Mouse (Mus musculus): ENCODE data around the gene Stk11. TPM values are rescaled to one million over a fixed set of nuclear protein-coding genes. Genes with fewer than 3 reads are reported as not detected.

The Stk11 gene
- total and polyA plus RNA-seq, 2 experiments from 2014 or later: 14.8 to 77.8 TPM

DNA sequence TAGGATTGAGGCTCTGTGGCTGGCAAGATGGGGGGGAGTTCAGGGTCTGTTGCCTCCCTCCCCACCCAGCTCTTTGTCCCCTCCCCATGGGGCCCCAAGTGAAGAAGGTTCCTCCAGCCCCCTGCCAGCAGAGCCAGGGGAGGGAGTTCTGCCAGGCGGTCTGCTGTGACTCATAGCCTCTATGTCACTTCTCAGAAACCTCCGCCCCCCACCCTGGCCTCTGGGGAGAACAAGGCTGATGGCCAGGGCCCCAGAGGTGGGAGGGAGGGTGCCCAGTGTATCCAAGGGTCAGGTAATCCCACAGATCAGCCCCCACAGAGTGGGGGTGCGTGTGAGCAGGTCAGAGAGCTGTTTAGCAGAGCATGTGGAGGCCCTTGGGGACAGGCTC lies 37.3 kb downstream of the Stk11 start:
- no peak for TF ChIP-seq CTCF (IDR thresholded peaks at IDR 0.05; ENCODE audit: low read depth)
- ATAC-seq: no peak
- DNase-seq: no peak
- Histone ChIP-seq H3K36me3 (ENCODE audit: insufficient read depth) (peaks cover 50% of the 10 kb centered on the region), H3K9me3 (ENCODE audit: low read length) (no peaks in the 10 kb centered on the region), H3K4me2 (ENCODE audit: low read depth) (peak overlapping the region; percentile 95), H3K27ac (ENCODE audit: low read depth, low read length) (peak overlapping the region; percentile 100), H3K4me1 (ENCODE audit: insufficient read depth) (peaks cover 18% of the 10 kb centered on the region), H3K9ac (peak overlapping the region; percentile 100), H3K27me3 (ENCODE audit: insufficient read depth, low read length) (no peaks in the 10 kb centered on the region), H3K4me3 (ENCODE audit: low read depth, low read length) (peak overlapping the region; percentile 98)
- 31% methylated on average over 3 of the region's 3 CpGs for WGBS

DNA sequence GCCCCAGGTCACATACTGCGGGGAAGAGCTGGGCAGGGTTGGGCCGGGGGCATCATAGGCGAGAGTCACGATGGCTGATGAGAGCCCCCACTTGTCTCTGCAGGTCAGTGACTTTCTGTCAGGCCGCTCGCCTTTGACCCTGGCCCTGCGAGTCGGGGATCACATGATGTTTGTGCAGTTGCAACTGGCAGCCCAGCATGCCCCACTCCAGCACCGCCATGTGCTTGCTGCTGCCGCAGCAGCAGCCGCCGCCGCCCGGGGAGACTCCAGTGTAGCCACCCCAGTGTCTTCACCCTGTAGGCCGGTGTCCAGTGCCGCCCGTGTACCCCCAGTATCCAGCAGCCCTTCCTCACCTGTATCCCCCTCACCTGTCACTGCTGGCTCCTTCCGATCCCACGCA lies 38.1 kb downstream of the Stk11 start:
- H3K27ac ChIP-seq (ENCODE audit: low read depth, low read length): peak overlapping the region; percentile 100; the same call in 1 of the 2 replicates
- ATAC-seq (no peak), DNase-seq (no peak)
- peak overlapping the region; percentile 100; the same call in 1 of the 2 replicates for H3K9ac ChIP-seq
- TF ChIP-seq CTCF (IDR thresholded peaks at IDR 0.05; ENCODE audit: low read depth): no peak
- no peaks in the 10 kb centered on the region for H3K27me3 ChIP-seq (ENCODE audit: insufficient read depth, low read length)
- H3K4me2 ChIP-seq (ENCODE audit: low read depth): peak overlapping the region; percentile 95; the same call in 1 of the 2 replicates
- peaks cover 18% of the 10 kb centered on the region for H3K4me1 ChIP-seq (ENCODE audit: insufficient read depth)
- WGBS: 90% methylated on average over 19 of the region's 19 CpGs
- H3K4me3 ChIP-seq (ENCODE audit: low read depth, low read length): no peak overlapping the region
- H3K36me3 ChIP-seq (ENCODE audit: insufficient read depth): peaks cover 50% of the 10 kb centered on the region
- H3K9me3 ChIP-seq (ENCODE audit: low read length): no peaks in the 10 kb centered on the region

DNA sequence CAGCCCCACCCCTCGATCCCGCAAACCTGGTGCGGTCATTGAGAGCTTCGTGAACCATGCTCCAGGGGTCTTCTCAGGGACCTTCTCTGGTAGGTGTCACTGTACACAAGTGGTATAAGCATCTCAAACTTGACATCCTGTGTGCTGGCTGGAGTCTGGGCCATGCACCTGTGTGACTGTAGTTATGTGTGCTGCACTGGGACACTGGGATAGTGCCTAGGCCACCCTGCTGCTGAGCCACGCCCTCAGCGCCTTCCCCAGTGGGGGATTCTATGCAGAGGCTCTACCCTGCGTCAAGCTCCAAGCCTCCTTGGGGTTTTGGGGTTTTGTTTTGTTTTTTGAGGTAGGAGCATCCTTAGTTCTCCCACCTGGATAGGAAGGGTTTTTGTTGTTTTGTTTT lies 38.8 kb downstream of the Stk11 start:
- no peak for ATAC-seq
- Histone ChIP-seq H3K9me3 (ENCODE audit: low read length) (no peaks in the 10 kb centered on the region), H3K9ac (no peak overlapping the region), H3K27ac (ENCODE audit: low read depth, low read length) (0 out of 2 replicates have a peak overlapping the region, but pooled peaks have one; percentile 1), H3K27me3 (ENCODE audit: insufficient read depth, low read length) (no peaks in the 10 kb centered on the region), H3K36me3 (ENCODE audit: insufficient read depth) (peaks cover 50% of the 10 kb centered on the region), H3K4me1 (ENCODE audit: insufficient read depth) (peaks cover 18% of the 10 kb centered on the region), H3K4me2 (ENCODE audit: low read depth) (no peak overlapping the region), H3K4me3 (ENCODE audit: low read depth, low read length) (no peak overlapping the region)
- 82% methylated on average over 7 of the region's 7 CpGs for WGBS
- TF ChIP-seq CTCF (IDR thresholded peaks at IDR 0.05; ENCODE audit: low read depth): no peak
- no peak for DNase-seq

DNA sequence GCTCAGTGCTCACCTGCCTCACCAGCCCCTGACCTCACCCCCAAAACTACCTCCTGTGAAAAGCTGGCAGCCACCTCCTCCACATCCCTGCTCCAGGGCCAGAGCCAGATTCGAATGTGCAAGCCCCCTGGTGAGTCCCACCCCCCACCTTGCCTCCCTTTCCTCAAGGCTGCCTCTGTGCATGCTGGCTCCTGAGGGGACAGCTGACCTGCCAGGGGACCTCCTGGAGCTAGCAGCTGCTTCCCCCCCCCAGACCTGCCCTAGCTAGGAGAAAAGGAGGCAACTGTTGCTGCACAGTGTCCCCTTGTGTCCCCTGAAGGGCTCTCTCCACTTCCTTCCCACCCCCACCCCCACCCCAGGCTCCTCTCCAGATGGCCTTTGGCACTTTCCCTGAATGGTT lies 39.7 kb downstream of the Stk11 start:
- Histone ChIP-seq H3K27ac (ENCODE audit: low read depth, low read length) (peak overlapping the region; percentile 9; the same call in 1 of the 2 replicates), H3K9ac (no peak overlapping the region), H3K27me3 (ENCODE audit: insufficient read depth, low read length) (no peaks in the 10 kb centered on the region), H3K4me1 (ENCODE audit: insufficient read depth) (peaks cover 20% of the 10 kb centered on the region), H3K9me3 (ENCODE audit: low read length) (no peaks in the 10 kb centered on the region), H3K4me2 (ENCODE audit: low read depth) (no peak overlapping the region), H3K36me3 (ENCODE audit: insufficient read depth) (peaks cover 50% of the 10 kb centered on the region), H3K4me3 (ENCODE audit: low read depth, low read length) (no peak overlapping the region)
- DNase-seq (no peak), ATAC-seq (no peak)
- TF ChIP-seq CTCF (IDR thresholded peaks at IDR 0.05; ENCODE audit: low read depth): no peak
- 44% methylated on average over 1 of the region's 1 CpGs for WGBS

DNA sequence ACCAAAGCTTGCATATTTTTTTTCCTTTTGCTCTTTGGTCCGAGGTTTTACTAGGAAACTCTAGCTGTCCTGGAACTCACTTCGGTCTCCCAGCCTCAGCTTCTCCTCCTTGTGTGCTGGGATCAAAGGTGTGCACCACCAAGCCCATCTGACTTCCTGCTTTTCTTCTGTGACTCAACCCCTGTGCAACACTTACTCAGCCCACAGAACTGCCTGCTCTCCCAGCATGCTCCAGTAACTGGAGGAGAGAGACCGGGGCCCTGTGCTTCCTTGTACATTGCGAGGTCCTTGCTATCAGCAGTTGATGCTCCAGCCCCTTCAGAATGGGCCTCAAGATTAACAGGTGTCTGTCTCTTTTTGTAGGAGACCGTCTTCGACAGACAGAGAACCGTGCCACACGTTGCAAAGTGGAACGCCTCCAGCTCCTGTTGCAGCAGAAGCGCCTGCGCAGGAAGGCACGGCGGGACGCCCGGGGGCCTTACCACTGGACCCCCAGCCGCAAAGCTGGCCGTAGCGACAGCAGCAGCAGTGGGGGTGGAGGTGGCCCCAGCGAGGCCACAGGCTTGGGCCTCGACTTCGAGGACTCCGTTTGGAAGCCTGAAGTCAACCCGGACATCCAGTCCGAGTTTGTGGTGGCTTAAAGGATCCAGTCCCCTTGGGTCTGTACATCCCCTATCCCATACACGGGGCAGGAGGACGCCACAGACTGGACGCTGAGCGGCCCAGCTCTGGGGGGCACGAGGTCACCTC lies 40.6 kb downstream of the Stk11 start:
- no peaks in the 10 kb centered on the region for H3K9me3 ChIP-seq (ENCODE audit: low read length)
- no peak overlapping the region for H3K4me2 ChIP-seq (ENCODE audit: low read depth)
- H3K27ac ChIP-seq (ENCODE audit: low read depth, low read length): peak overlapping the region; percentile 87
- DNase-seq (no peak), ATAC-seq (no peak)
- no peaks in the 10 kb centered on the region for H3K27me3 ChIP-seq (ENCODE audit: insufficient read depth, low read length)
- H3K4me1 ChIP-seq (ENCODE audit: insufficient read depth): peaks cover 27% of the 10 kb centered on the region
- TF ChIP-seq CTCF (IDR thresholded peaks at IDR 0.05; ENCODE audit: low read depth): no peak
- H3K9ac ChIP-seq: no peak overlapping the region
- peaks cover 50% of the 10 kb centered on the region for H3K36me3 ChIP-seq (ENCODE audit: insufficient read depth)
- WGBS: 82% methylated on average over 29 of the region's 29 CpGs
- H3K4me3 ChIP-seq (ENCODE audit: low read depth, low read length): no peak overlapping the region

DNA sequence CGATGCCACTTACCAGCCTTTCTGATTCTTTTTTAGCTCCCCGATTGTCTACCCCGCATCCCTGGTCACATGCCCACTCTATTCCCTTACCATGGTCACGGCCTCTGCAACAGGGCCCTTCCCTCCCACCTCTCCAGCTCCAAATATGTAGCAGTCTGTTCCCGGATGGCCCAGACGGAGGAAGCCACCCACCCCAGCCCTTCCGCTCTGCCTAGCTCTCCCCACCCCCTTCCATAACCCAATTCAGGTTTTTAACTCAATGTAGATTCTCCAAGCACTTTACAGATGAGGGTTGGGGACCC lies 41.1 kb downstream of the Stk11 start:
- peaks cover 24% of the 10 kb centered on the region for H3K4me1 ChIP-seq (ENCODE audit: insufficient read depth)
- no peak for TF ChIP-seq CTCF (IDR thresholded peaks at IDR 0.05; ENCODE audit: low read depth)
- no peaks in the 10 kb centered on the region for H3K27me3 ChIP-seq (ENCODE audit: insufficient read depth, low read length)
- H3K36me3 ChIP-seq (ENCODE audit: insufficient read depth): peaks cover 50% of the 10 kb centered on the region
- WGBS: 48% methylated on average over 7 of the region's 7 CpGs
- no peaks in the 10 kb centered on the region for H3K9me3 ChIP-seq (ENCODE audit: low read length)
- H3K4me2 ChIP-seq (ENCODE audit: low read depth): no peak overlapping the region
- H3K27ac ChIP-seq (ENCODE audit: low read depth, low read length): peak overlapping the region; percentile 87
- no peak overlapping the region for H3K4me3 ChIP-seq (ENCODE audit: low read depth, low read length)
- no peak overlapping the region for H3K9ac ChIP-seq
- ATAC-seq: no peak
- no peak for DNase-seq

DNA sequence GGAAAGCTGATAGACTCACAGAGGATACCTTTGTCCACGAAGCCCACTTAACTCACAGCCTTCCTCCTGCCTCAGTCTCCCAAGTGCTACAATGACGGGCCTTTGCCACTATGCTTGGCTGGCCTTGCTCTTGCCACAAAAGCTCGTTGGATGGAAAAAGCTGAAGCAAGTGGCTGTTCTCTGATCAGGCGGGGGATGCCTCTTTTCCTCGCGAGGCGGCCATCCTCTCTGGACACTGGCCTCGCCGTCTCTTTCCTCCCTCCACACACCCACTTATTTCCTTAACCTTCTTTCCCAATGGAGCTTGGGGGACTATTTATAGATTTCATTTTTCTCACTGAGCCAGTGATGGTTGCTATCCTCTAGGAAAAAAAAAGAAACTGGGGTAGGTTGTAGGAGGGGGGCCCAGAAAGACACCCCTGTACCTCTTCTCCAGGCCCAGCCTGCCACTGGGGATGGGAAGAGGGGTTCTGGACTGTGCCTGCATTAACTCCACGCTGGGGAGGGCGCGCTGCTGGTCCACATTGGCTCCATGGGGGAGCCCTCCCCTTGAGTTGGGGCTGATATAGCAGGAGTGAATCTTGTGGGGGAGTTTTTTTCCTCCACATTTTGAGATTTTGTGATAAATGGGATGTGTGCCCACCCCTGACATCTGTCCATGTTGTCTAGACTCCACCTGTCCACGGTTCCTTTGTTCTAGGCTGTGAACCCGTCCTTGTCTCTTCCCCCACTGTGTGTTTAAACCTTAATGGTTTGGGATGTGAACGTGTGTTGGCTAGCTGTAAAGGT lies 41.7 kb downstream of the Stk11 start:
- Histone ChIP-seq H3K9ac (peak overlapping the region; percentile 18; the same call in 1 of the 2 replicates), H3K36me3 (ENCODE audit: insufficient read depth) (peaks cover 50% of the 10 kb centered on the region), H3K9me3 (ENCODE audit: low read length) (no peaks in the 10 kb centered on the region), H3K4me2 (ENCODE audit: low read depth) (no peak overlapping the region), H3K4me3 (ENCODE audit: low read depth, low read length) (no peak overlapping the region), H3K27ac (ENCODE audit: low read depth, low read length) (peak overlapping the region; percentile 87), H3K4me1 (ENCODE audit: insufficient read depth) (peaks cover 18% of the 10 kb centered on the region), H3K27me3 (ENCODE audit: insufficient read depth, low read length) (no peaks in the 10 kb centered on the region)
- WGBS: 45% methylated on average over 15 of the region's 15 CpGs
- DNase-seq (peak; percentile 32), ATAC-seq (no peak)
- no peak for TF ChIP-seq CTCF (IDR thresholded peaks at IDR 0.05; ENCODE audit: low read depth)

All from forebrain, postnatal 0 days (tissue).